Mouse (Mus musculus) midbrain, embryonic 11.5 days (tissue): ENCODE results near the gene Zfp341. TPM values are rescaled to one million over a fixed set of nuclear protein-coding genes. Genes with fewer than 3 reads are reported as not detected.
A peak's percentile ranks its signal among the peaks of the same experiment; 100 is the strongest.

Experiments used
- ATAC-seq: fragments of 200-750 bp; cut with Nextera tagmentation; 2 replicates; pipeline ENCODE4 v1.8.0; 2017; ENCODE audit warnings: moderate TSS enrichment, moderate library complexity; ENCODE audit not compliant: low FRiP score
- DNase-seq: peaks from one replicate; pipeline ENCODE4 v3.0.0; 2015; ENCODE audit warnings: low spot score; ENCODE audit errors: missing footprints
- H3K27ac ChIP-seq: fragments of 300-500 bp; sonication (generic); 2 replicates; pipeline ENCODE4 v1.5.1; 2014; ENCODE audit warnings: low read depth, low read length
- H3K27me3 ChIP-seq: fragments of 300-500 bp; sonication (generic); 2 replicates; pipeline ENCODE4 v1.6.1; 2014; ENCODE audit warnings: mild to moderate bottlenecking, low read length, moderate library complexity, mixed read lengths; ENCODE audit not compliant: control insufficient read depth, insufficient read depth
- H3K36me3 ChIP-seq: fragments of 300-500 bp; sonication (generic); 2 replicates; pipeline ENCODE4 v1.6.1; 2014; ENCODE audit warnings: mild to moderate bottlenecking, low read length, moderate library complexity, mixed read lengths; ENCODE audit not compliant: control insufficient read depth, insufficient read depth
- H3K4me1 ChIP-seq: fragments of 300-500 bp; sonication (generic); 2 replicates; pipeline ENCODE4 v1.6.1; 2014; ENCODE audit warnings: low read length; ENCODE audit not compliant: control insufficient read depth, insufficient read depth
- H3K4me2 ChIP-seq: fragments of 300-500 bp; sonication (generic); 2 replicates; pipeline ENCODE4 v1.6.1; 2014; ENCODE audit warnings: mild to moderate bottlenecking, moderate library complexity
- H3K4me3 ChIP-seq: fragments of 300-500 bp; sonication (generic); 2 replicates; pipeline ENCODE4 v1.5.1; 2014; ENCODE audit warnings: low read depth, low read length
- H3K9ac ChIP-seq: fragments of 300-500 bp; sonication (generic); 2 replicates; pipeline ENCODE4 v1.6.1; 2014; ENCODE audit warnings: low read length
- H3K9me3 ChIP-seq: fragments of 300-500 bp; sonication (generic); 2 replicates; pipeline ENCODE4 v1.6.1; 2016; ENCODE audit warnings: low read length; ENCODE audit not compliant: control insufficient read depth
- WGBS: fragments of 180-500 bp; shearing (Covaris S2); extraction: QIAGEN DNeasy Blood & Tissue Kit; methylation state at CpG from one replicate; pipeline ENCODE4 v1.1.7; 2014; 5-methylcytosine and 5-hydroxymethylcytosine counted together
- polyA plus RNA-seq: library from polyadenylated mRNA; unstranded; fragments of >200 nt; fragmentation: Nextera tagmentation; extraction: Ambion mirVana; gene quantifications from 2 replicates; pipeline ENCODE4 v1.2.1, GENCODE M21; 2014

Zfp341 gene
- polyA plus RNA-seq, 1 experiment from 2014 or later, result 1.2 TPM

- H3K4me2 ChIP-seq, result no peak overlapping the region
- no peak overlapping the region for H3K27ac ChIP-seq
- H3K4me3 ChIP-seq, result no peak overlapping the region
- no peak for ATAC-seq
- WGBS, result 82% methylated on average over 4 of the region's 4 CpGs
- no peak for DNase-seq
- no peaks in the 10 kb centered on the region for H3K9me3 ChIP-seq
- no peak overlapping the region for H3K9ac ChIP-seq
- H3K36me3 ChIP-seq, result peaks cover 3% of the 10 kb centered on the region; the same call in 1 of the 2 replicates
- peaks cover 15% of the 10 kb centered on the region for H3K4me1 ChIP-seq
- no peaks in the 10 kb centered on the region for H3K27me3 ChIP-seq
These were observed 60.9 kb downstream of the Zfp341 start for GRCm38 (mm10) chr2:154674008-154674407.

GRCm38 (mm10) chr2:154676653-154677609, 63.8 kb downstream of the Zfp341 start:
- peak; percentile 93 for ATAC-seq
- peaks cover 20% of the 10 kb centered on the region for H3K4me1 ChIP-seq
- no peaks in the 10 kb centered on the region for H3K9me3 ChIP-seq
- H3K4me3 ChIP-seq, result 0 out of 2 replicates have a peak overlapping the region, but pooled peaks have one; percentile 2
- H3K9ac ChIP-seq, result peak overlapping the region; percentile 33; the same call in 1 of the 2 replicates
- peak overlapping the region; percentile 39 for H3K4me2 ChIP-seq
- WGBS, result 58% methylated on average over 19 of the region's 19 CpGs
- DNase-seq, result peak; percentile 93
- H3K36me3 ChIP-seq, result peaks cover 3% of the 10 kb centered on the region; the same call in 1 of the 2 replicates
- H3K27ac ChIP-seq, result peak overlapping the region; percentile 72
- H3K27me3 ChIP-seq, result no peaks in the 10 kb centered on the region

- Histone ChIP-seq H3K27ac (peak overlapping the region; percentile 72), H3K4me3 (0 out of 2 replicates have a peak overlapping the region, but pooled peaks have one; percentile 2), H3K27me3 (no peaks in the 10 kb centered on the region), H3K4me1 (peaks cover 20% of the 10 kb centered on the region), H3K4me2 (peak overlapping the region; percentile 39), H3K36me3 (peaks cover 3% of the 10 kb centered on the region; the same call in 1 of the 2 replicates), H3K9me3 (no peaks in the 10 kb centered on the region), H3K9ac (peak overlapping the region; percentile 33; the same call in 1 of the 2 replicates)
- ATAC-seq (peak; percentile 57), DNase-seq (peak; percentile 93)
- 28% methylated on average over 10 of the region's 10 CpGs for WGBS
These were observed 64.6 kb downstream of the Zfp341 start for GRCm38 (mm10) chr2:154677651-154678139.

GRCm38 (mm10) chr2:154678995-154679394, 65.9 kb downstream of the Zfp341 start:
- Histone ChIP-seq H3K4me2 (no peak overlapping the region), H3K27ac (no peak overlapping the region), H3K9ac (no peak overlapping the region), H3K9me3 (no peaks in the 10 kb centered on the region), H3K36me3 (peaks cover 3% of the 10 kb centered on the region; the same call in 1 of the 2 replicates), H3K4me1 (peaks cover 20% of the 10 kb centered on the region), H3K27me3 (no peaks in the 10 kb centered on the region), H3K4me3 (no peak overlapping the region)
- 94% methylated on average over 3 of the region's 3 CpGs for WGBS
- ATAC-seq (no peak), DNase-seq (no peak)

GRCm38 (mm10) chr2:154680337-154680736, 67.2 kb downstream of the Zfp341 start:
- no peaks in the 10 kb centered on the region for H3K9me3 ChIP-seq
- peaks cover 20% of the 10 kb centered on the region for H3K4me1 ChIP-seq
- H3K9ac ChIP-seq, result no peak overlapping the region
- peaks cover 3% of the 10 kb centered on the region; the same call in 1 of the 2 replicates for H3K36me3 ChIP-seq
- no peaks in the 10 kb centered on the region for H3K27me3 ChIP-seq
- H3K27ac ChIP-seq, result no peak overlapping the region
- 85% methylated on average over 2 of the region's 2 CpGs for WGBS
- H3K4me2 ChIP-seq, result no peak overlapping the region
- ATAC-seq (no peak), DNase-seq (no peak)
- H3K4me3 ChIP-seq, result no peak overlapping the region

GRCm38 (mm10) chr2:154680941-154681340, 67.8 kb downstream of the Zfp341 start:
- Histone ChIP-seq H3K4me1 (peaks cover 20% of the 10 kb centered on the region), H3K27ac (no peak overlapping the region), H3K36me3 (no peaks in the 10 kb centered on the region), H3K4me2 (no peak overlapping the region), H3K9me3 (no peaks in the 10 kb centered on the region), H3K27me3 (no peaks in the 10 kb centered on the region), H3K9ac (no peak overlapping the region), H3K4me3 (no peak overlapping the region)
- no peak for DNase-seq
- 91% methylated on average over 6 of the region's 6 CpGs for WGBS
- ATAC-seq, result no peak

- no peak overlapping the region for H3K4me3 ChIP-seq
- no peak overlapping the region for H3K9ac ChIP-seq
These were observed 69.6 kb downstream of the Zfp341 start for GRCm38 (mm10) chr2:154682712-154683111.

GRCm38 (mm10) chr2:154684901-154685470, 71.9 kb downstream of the Zfp341 start:
- Histone ChIP-seq H3K9ac (no peak overlapping the region), H3K27me3 (no peaks in the 10 kb centered on the region), H3K4me3 (no peak overlapping the region), H3K4me1 (peaks cover 5% of the 10 kb centered on the region; the same call in 1 of the 2 replicates), H3K27ac (no peak overlapping the region), H3K4me2 (no peak overlapping the region), H3K36me3 (no peaks in the 10 kb centered on the region; the same call in 1 of the 2 replicates), H3K9me3 (no peaks in the 10 kb centered on the region)
- WGBS, result 95% methylated on average over 7 of the region's 7 CpGs
- no peak for DNase-seq
- no peak for ATAC-seq

More at GRCm38 (mm10) chr2:154682712-154683111, 69.6 kb downstream of the Zfp341 start:
- no peak overlapping the region for H3K27ac ChIP-seq
- no peaks in the 10 kb centered on the region for H3K36me3 ChIP-seq
- no peaks in the 10 kb centered on the region for H3K9me3 ChIP-seq
- H3K27me3 ChIP-seq, result no peaks in the 10 kb centered on the region
- peaks cover 8% of the 10 kb centered on the region for H3K4me1 ChIP-seq
- no peak overlapping the region for H3K4me2 ChIP-seq
- ATAC-seq (no peak), DNase-seq (no peak)
- WGBS, result 62% methylated on average over 1 of the region's 1 CpGs
